In the genomic region with DNA sequence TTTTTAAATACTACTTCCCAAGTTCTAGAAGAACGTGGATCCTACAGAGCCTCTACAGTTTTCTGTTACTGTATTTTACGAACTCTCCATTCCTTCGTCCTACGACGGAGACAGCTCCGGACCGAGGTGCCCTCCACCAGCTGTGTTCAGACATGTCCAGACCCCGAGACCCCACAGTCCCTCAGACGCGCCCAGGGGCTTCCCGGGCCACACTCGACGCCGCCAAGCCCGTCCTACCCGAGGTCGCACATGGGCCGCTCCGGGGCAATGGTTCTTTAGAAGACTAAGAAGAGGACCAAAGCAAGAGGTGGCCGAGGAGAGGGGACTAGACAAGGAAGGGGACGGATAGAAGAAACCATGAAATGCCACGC, we compare ENCODE assay signal across 8 mouse cellular contexts. TPM values are rescaled to one million over a fixed set of nuclear protein-coding genes. Genes with fewer than 3 reads are reported as not detected.
DNase-seq lines count a peak whose midpoint lies in the region; ATAC-seq and TF ChIP-seq lines count a peak whose summit lies in the region.

No protein-coding gene starts in this region.

- no peak for DNase-seq in heart, postnatal 0 days (ENCODE audit: low spot score)
- DNase-seq in heart, adult 9 months (ENCODE audit: low spot score in 2 of 2): no peak
- DNase-seq in midbrain, embryonic 11.5 days (ENCODE audit: low spot score, missing footprints): peak; percentile 97
- DNase-seq in left cerebral cortex, adult 11 months (ENCODE audit: low spot score): no peak
- no peak for DNase-seq in ovary, postnatal 10 days (ENCODE audit: low spot score)
- DNase-seq in spleen, postnatal 10 days (ENCODE audit: low spot score in 2 of 2): no peak

- TF ChIP-seq POLR2A in bone marrow macrophage, adult 2 months (IDR thresholded peaks at IDR 0.05; ENCODE audit: borderline replicate concordance, low read depth, low read length): no peak

- TF ChIP-seq CTCF in heart, postnatal 0 days (IDR thresholded peaks at IDR 0.05; ENCODE audit: low read depth): no peak
- no peak for TF ChIP-seq CTCF in bone marrow macrophage, adult 2 months (IDR thresholded peaks at IDR 0.05; ENCODE audit: low read depth, low read length)

- TF ChIP-seq EP300 in heart, postnatal 0 days (IDR thresholded peaks at IDR 0.05; ENCODE audit: low read depth): no peak

- peak overlapping the region; percentile 92 for H3K4me3 ChIP-seq in heart, postnatal 0 days (ENCODE audit: low read depth, low read length)
- peak overlapping the region; percentile 73 for H3K4me3 ChIP-seq in bone marrow macrophage, adult 2 months (ENCODE audit: insufficient read depth, low read length)
- H3K4me3 ChIP-seq in hindbrain, embryonic 13.5 days: peak overlapping the region; percentile 81
- peak overlapping the region; percentile 79 for H3K4me3 ChIP-seq in midbrain, embryonic 11.5 days (ENCODE audit: low read depth, low read length)

- peak overlapping the region; percentile 89 for H3K27ac ChIP-seq in heart, postnatal 0 days (ENCODE audit: low read depth)
- H3K27ac ChIP-seq in bone marrow macrophage, adult 2 months (ENCODE audit: insufficient read depth, low read depth, low read length): no peak overlapping the region
- H3K27ac ChIP-seq in hindbrain, embryonic 13.5 days: peak overlapping the region; percentile 93
- peak overlapping the region; percentile 67 for H3K27ac ChIP-seq in midbrain, embryonic 11.5 days (ENCODE audit: low read depth, low read length)

- H3K4me2 ChIP-seq in heart, postnatal 0 days (ENCODE audit: low read depth, low read length): peak overlapping the region; percentile 92
- H3K4me2 ChIP-seq in hindbrain, embryonic 13.5 days: peak overlapping the region; percentile 75
- H3K4me2 ChIP-seq in midbrain, embryonic 11.5 days: peak overlapping the region; percentile 78

- under 1% methylated on average over 22 of the region's 22 CpGs for WGBS in heart, postnatal 0 days
- WGBS in hindbrain, embryonic 13.5 days: under 1% methylated on average over 22 of the region's 22 CpGs
- under 1% methylated on average over 22 of the region's 22 CpGs for WGBS in midbrain, embryonic 11.5 days

- H3K9ac ChIP-seq in heart, postnatal 0 days (replicated peaks; ENCODE audit: low read depth, low read length): peak overlapping the region; percentile 93
- peak overlapping the region; percentile 97 for H3K9ac ChIP-seq in hindbrain, embryonic 13.5 days
- peak overlapping the region; percentile 93 for H3K9ac ChIP-seq in midbrain, embryonic 11.5 days (ENCODE audit: low read length)

- H3K4me1 ChIP-seq in heart, postnatal 0 days (ENCODE audit: control insufficient read depth, insufficient read depth): peaks cover 23% of the 10 kb centered on the region
- peaks cover 12% of the 10 kb centered on the region for H3K4me1 ChIP-seq in bone marrow macrophage, adult 2 months (ENCODE audit: control insufficient read depth, insufficient read depth, low read length)
- peaks cover 31% of the 10 kb centered on the region for H3K4me1 ChIP-seq in hindbrain, embryonic 13.5 days (replicated peaks)
- peaks cover 19% of the 10 kb centered on the region for H3K4me1 ChIP-seq in midbrain, embryonic 11.5 days (ENCODE audit: control insufficient read depth, insufficient read depth, low read length)

- no peaks in the 10 kb centered on the region for H3K9me3 ChIP-seq in heart, postnatal 0 days (replicated peaks; ENCODE audit: control insufficient read depth, low read length)
- no peaks in the 10 kb centered on the region for H3K9me3 ChIP-seq in hindbrain, embryonic 13.5 days
- no peaks in the 10 kb centered on the region for H3K9me3 ChIP-seq in midbrain, embryonic 11.5 days (ENCODE audit: control insufficient read depth, low read length)

- peaks cover 32% of the 10 kb centered on the region for H3K36me3 ChIP-seq in heart, postnatal 0 days (replicated peaks; ENCODE audit: control insufficient read depth, insufficient read depth, low read length)
- H3K36me3 ChIP-seq in hindbrain, embryonic 13.5 days: peaks cover 18% of the 10 kb centered on the region
- peaks cover 3% of the 10 kb centered on the region; the same call in 1 of the 2 replicates for H3K36me3 ChIP-seq in midbrain, embryonic 11.5 days (ENCODE audit: control insufficient read depth, insufficient read depth, low read length)

- ATAC-seq in heart, postnatal 0 days (ENCODE audit: insufficient read depth, low read depth): peak; percentile 18
- ATAC-seq in hindbrain, embryonic 13.5 days (ENCODE audit: low FRiP score): peak; percentile 53
- ATAC-seq in midbrain, embryonic 11.5 days (ENCODE audit: low FRiP score): peak; percentile 71

- H3K27me3 ChIP-seq in heart, postnatal 0 days (ENCODE audit: control insufficient read depth, insufficient read depth, low read length): no peaks in the 10 kb centered on the region
- no peaks in the 10 kb centered on the region for H3K27me3 ChIP-seq in hindbrain, embryonic 13.5 days
- H3K27me3 ChIP-seq in midbrain, embryonic 11.5 days (ENCODE audit: control insufficient read depth, insufficient read depth, low read length): no peaks in the 10 kb centered on the region

RNA-seq across cellular contexts. Expression of a gene that starts 0.4 kb away (rescaled TPM):
- total RNA-seq in heart, postnatal 0 days (2014; rRNA removed; ENCODE audit: low replicate concordance): 8.5 and 9.0 TPM in 2 replicates
- 11.4 and 12.1 TPM in 2 replicates for polyA plus RNA-seq in heart, postnatal 0 days (2015; fragmentation: Nextera tagmentation; extraction: Ambion mirVana)
- 8.3 and 9.4 TPM in 2 replicates for polyA plus RNA-seq in bone marrow macrophage, adult 2 months (2012; ENCODE audit: insufficient read depth, insufficient read length, missing spikeins)
- polyA plus RNA-seq in hindbrain, embryonic 13.5 days (2015; fragmentation: Nextera tagmentation; extraction: Ambion mirVana): 33.6 and 33.7 TPM in 2 replicates
- 59.3 and 64.1 TPM in 2 replicates for polyA plus RNA-seq in midbrain, embryonic 11.5 days (2014; fragmentation: Nextera tagmentation; extraction: Ambion mirVana)

RNA-seq across cellular contexts. Expression of a gene that starts 0.5 kb away (rescaled TPM):
- total RNA-seq in heart, postnatal 0 days (2014; rRNA removed; ENCODE audit: low replicate concordance): 4.8 and 4.9 TPM in 2 replicates
- 17.5 and 18.5 TPM in 2 replicates for polyA plus RNA-seq in heart, postnatal 0 days (2015; fragmentation: Nextera tagmentation; extraction: Ambion mirVana)
- polyA plus RNA-seq in bone marrow macrophage, adult 2 months (2012; ENCODE audit: insufficient read depth, insufficient read length, missing spikeins): 9.3 and 9.7 TPM in 2 replicates
- polyA plus RNA-seq in hindbrain, embryonic 13.5 days (2015; fragmentation: Nextera tagmentation; extraction: Ambion mirVana): 20.5 and 22.9 TPM in 2 replicates
- 49.6 and 52.4 TPM in 2 replicates for polyA plus RNA-seq in midbrain, embryonic 11.5 days (2014; fragmentation: Nextera tagmentation; extraction: Ambion mirVana)

RNA-seq across cellular contexts. Expression of a gene that starts 40.7 kb away (rescaled TPM):
- not detected in 2 replicates for total RNA-seq in heart, postnatal 0 days (2014; rRNA removed; ENCODE audit: low replicate concordance)
- 0.18 TPM in 1 of 2 replicates, not detected in the other for polyA plus RNA-seq in heart, postnatal 0 days (2015; fragmentation: Nextera tagmentation; extraction: Ambion mirVana)
- not detected in 2 replicates for polyA plus RNA-seq in bone marrow macrophage, adult 2 months (2012; ENCODE audit: insufficient read depth, insufficient read length, missing spikeins)
- 0.22 TPM in 1 of 2 replicates, not detected in the other for polyA plus RNA-seq in hindbrain, embryonic 13.5 days (2015; fragmentation: Nextera tagmentation; extraction: Ambion mirVana)
- 0.29 and 0.39 TPM in 2 replicates for polyA plus RNA-seq in midbrain, embryonic 11.5 days (2014; fragmentation: Nextera tagmentation; extraction: Ambion mirVana)

Comparison
In these comparisons a context has a peak if more than half of its experiments do, and no peak if none do; other contexts are left out.
1. ATAC-seq: peak in every context shown above with its lines; median percentile 71 in midbrain, embryonic 11.5 days; 53 in hindbrain, embryonic 13.5 days; 18 in heart, postnatal 0 days.